ENCODE assay signal across 8 mouse cellular contexts in genomic region chr3:52257782-52258441, GRCm38 (mm10). TPM values are rescaled to one million over a fixed set of nuclear protein-coding genes. Genes with fewer than 3 reads are reported as not detected.
DNase-seq lines count a peak whose midpoint lies in the region; ATAC-seq and TF ChIP-seq lines count a peak whose summit lies in the region.
"Had no signal": no experiment of that assay in that cellular context is flagged by ENCODE, and none has a peak within 500 bp of the region (broad histone marks: within the 10 kb centered on the region; RNA-seq: fewer than 3 reads in every experiment).

No protein-coding gene starts in this region.

- H3K27ac ChIP-seq in ES-E14 (ENCODE audit: insufficient read depth, low read depth, low read length, poor library complexity, severe bottlenecking), result no peak overlapping the region
- no peak overlapping the region for H3K27ac ChIP-seq in forebrain, embryonic 13.5 days

- H3K9me3 ChIP-seq in ES-E14 (ENCODE audit: control insufficient read depth, insufficient read depth, low read depth, low read length), result no peaks in the 10 kb centered on the region
- no peaks in the 10 kb centered on the region for H3K9me3 ChIP-seq in forebrain, embryonic 13.5 days (replicated peaks)
- H3K9me3 ChIP-seq: megakaryocyte, embryonic 14.5 days had no signal

- in situ Hi-C loops in ES-E14 (cut with MboI; ENCODE audit: low sequenced_read_pairs in 2 of 2, unreplicated experiment in 2 of 2), result loop anchor here (5.0 to 25.0 kb wide), 6 partner anchors 404 to 1204 kb away; partner anchors contain the start of genes Nhlrc3 (in 2 of the 2) and Proser1 (in 2 of the 2)

- peak overlapping the region in 1 of 2 experiments; percentile 22; a peak in 1 of 4 replicates for H3K4me3 ChIP-seq in ES-E14 (ENCODE audit: insufficient read depth in 1 of 2, low read depth in 1 of 2, low read length in 2 of 2, poor library complexity in 1 of 2, severe bottlenecking in 1 of 2)
- peak overlapping the region; percentile 6; the same call in 1 of the 2 replicates for H3K4me3 ChIP-seq in forebrain, embryonic 13.5 days
- H3K4me3 ChIP-seq: megakaryocyte, embryonic 14.5 days had no signal

- peak; percentile 85 for ATAC-seq in forebrain, embryonic 13.5 days
- peak; percentile 51 for ATAC-seq in megakaryocyte progenitor cell, adult 5-6 weeks (replicated peaks; ENCODE audit: poor library complexity)

- peaks cover 11% of the 10 kb centered on the region; the same call in 1 of the 2 replicates for H3K27me3 ChIP-seq in forebrain, embryonic 13.5 days

- H3K36me3 ChIP-seq in ES-E14 (ENCODE audit: control insufficient read depth, insufficient read depth, low read length, poor library complexity, severe bottlenecking), result no peaks in the 10 kb centered on the region
- H3K36me3 ChIP-seq in forebrain, embryonic 13.5 days (ENCODE audit: poor library complexity, severe bottlenecking), result no peaks in the 10 kb centered on the region

- peak overlapping the region; percentile 48 for H3K4me2 ChIP-seq in forebrain, embryonic 13.5 days

- H3K4me1 ChIP-seq in ES-E14 (ENCODE audit: control insufficient read depth in 2 of 2, insufficient read depth in 2 of 2, low read length in 2 of 2, poor library complexity in 1 of 2), result peaks cover 5 to 16% of the 10 kb centered on the region in 2 experiments; a peak in 3 of 4 replicates
- peaks cover 8% of the 10 kb centered on the region for H3K4me1 ChIP-seq in forebrain, embryonic 13.5 days

- 11% methylated on average over 18 of the region's 18 CpGs for WGBS in forebrain, embryonic 13.5 days

- no peak overlapping the region; the same call in 1 of the 2 replicates for H3K9ac ChIP-seq in ES-E14 (ENCODE audit: insufficient read depth, low read depth, low read length, poor library complexity, severe bottlenecking)
- H3K9ac ChIP-seq in forebrain, embryonic 13.5 days, result no peak overlapping the region; the same call in 1 of the 2 replicates

- intact Hi-C loops in heart, postnatal 36 days (cut with DNase I), result loop anchor here (1.0 to 5.0 kb wide), 2 partner anchors 699 to 717 kb away; no protein-coding TSS in a partner anchor

- DNase-seq in ES-E14 (ENCODE audit: low read depth, low spot score), result no peak
- peak; percentile 26 to 50 for DNase-seq in adrenal gland, postnatal 36 days
- peak; percentile 72 to 78 for DNase-seq in heart, postnatal 36 days
- peak; percentile 56 to 71 for DNase-seq in layer of hippocampus, postnatal 14 days (ENCODE audit: low spot score in 2 of 2)
- DNase-seq in skeletal muscle tissue, adult 2 months (ENCODE audit: low read depth, low spot score), result peak; percentile 57

TF ChIP-seq in ES-E14, 5 proteins besides CTCF, POLR2A, EP300 and RAD21:
- peak; percentile 49; the same call in 1 of the 2 replicates for TF ChIP-seq MAFK (IDR thresholded peaks at IDR 0.05; ENCODE audit: insufficient read depth, low read depth, low read length)
- no peak for TF ChIP-seq CHD2 (IDR thresholded peaks at IDR 0.05; ENCODE audit: low read depth, low read length)
- peak; percentile 89; the same call in 1 of the 2 replicates for TF ChIP-seq ZC3H11A (IDR thresholded peaks at IDR 0.05; ENCODE audit: borderline replicate concordance, low read depth, low read length)
- TF ChIP-seq HCFC1 (IDR thresholded peaks at IDR 0.05; ENCODE audit: borderline replicate concordance, insufficient read depth, low read length), result no peak
- peak; percentile 77 for TF ChIP-seq ZNF384 (IDR thresholded peaks at IDR 0.05; ENCODE audit: low read depth, low read length)

RNA-seq across cellular contexts. Expression of gene Foxo1, which starts 10.2 kb away (rescaled TPM):
- 2.3 and 2.7 TPM in 2 replicates for total RNA-seq in ES-E14 (2012; rRNA removed)
- 10 to 100 TPM; 22.3 to 23.3 TPM for total RNA-seq in adrenal gland, postnatal 36 days (2021)
- polyA plus RNA-seq in forebrain, embryonic 13.5 days (2015; fragmentation: Nextera tagmentation; extraction: Ambion mirVana), result 1.9 TPM in 2 replicates
- total RNA-seq in heart, postnatal 36 days (2021), result 10 to 100 TPM; 13.9 to 15.4 TPM
- 10 to 100 TPM; 22.1 to 22.9 TPM for total RNA-seq in layer of hippocampus, postnatal 14 days (2021)
- total RNA-seq in megakaryocyte progenitor cell, adult 5-6 weeks (2015), result 2.4 and 2.9 TPM in 2 replicates
- total RNA-seq in megakaryocyte progenitor cell, adult 5-6 weeks (2017), result 0.42 and 0.74 TPM in 2 replicates
